Mouse (Mus musculus) A20 (cell line): ENCODE measurements around the gene Epha2.
A peak's percentile ranks its signal among the peaks of the same experiment; 100 is the strongest.

Source experiments
- DNase-seq: peaks from one replicate; pipeline ENCODE4 v3.0.0-alpha.2; 2011; ENCODE audit warnings: low read depth, low spot score

The Epha2 gene

DNA sequence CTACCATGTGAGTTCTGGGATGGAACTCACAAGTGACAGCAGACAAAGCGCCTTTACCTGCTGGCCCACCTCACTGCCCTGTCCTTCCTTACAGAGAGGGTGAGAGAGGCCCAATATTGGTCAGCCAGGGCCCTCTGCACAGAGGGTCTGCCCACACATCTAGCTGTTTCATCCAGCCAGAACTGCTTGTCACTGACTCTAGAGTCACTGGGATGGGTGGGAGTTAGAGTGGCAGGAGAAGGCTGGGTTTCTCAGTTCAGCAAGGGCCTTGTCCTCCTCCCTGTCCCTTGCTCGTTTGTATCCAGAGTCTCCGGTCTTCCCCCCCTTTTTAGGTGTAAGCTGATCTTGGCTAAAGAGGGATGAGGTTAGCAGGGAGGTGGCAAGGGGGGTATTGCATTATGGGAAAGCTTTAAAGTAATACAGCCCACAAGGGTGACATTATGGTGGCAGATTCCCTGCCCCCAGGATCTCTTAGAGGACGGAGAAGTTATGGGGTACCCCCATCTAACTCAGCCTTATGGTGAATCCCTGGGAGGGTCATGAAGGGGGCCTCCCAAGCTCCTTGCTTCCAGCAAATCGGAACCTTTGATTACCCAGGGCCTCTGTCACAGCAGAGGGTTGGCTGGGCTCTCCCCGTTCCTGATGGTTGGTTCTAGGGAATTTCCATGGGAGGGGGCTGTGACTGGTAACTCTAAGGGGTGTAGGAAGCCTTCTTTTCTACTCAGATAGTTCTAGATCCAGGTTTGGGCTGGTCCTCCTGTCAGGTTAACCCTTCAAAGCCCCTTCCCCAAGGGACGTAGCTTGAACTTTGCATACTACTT lies 2.6 kb downstream of the Epha2 start:
- no peak for DNase-seq

- DNase-seq, result no peak
These were observed 3.2 kb downstream of the Epha2 start for GRCm38 (mm10) chr4:141304223-141304611.

DNA sequence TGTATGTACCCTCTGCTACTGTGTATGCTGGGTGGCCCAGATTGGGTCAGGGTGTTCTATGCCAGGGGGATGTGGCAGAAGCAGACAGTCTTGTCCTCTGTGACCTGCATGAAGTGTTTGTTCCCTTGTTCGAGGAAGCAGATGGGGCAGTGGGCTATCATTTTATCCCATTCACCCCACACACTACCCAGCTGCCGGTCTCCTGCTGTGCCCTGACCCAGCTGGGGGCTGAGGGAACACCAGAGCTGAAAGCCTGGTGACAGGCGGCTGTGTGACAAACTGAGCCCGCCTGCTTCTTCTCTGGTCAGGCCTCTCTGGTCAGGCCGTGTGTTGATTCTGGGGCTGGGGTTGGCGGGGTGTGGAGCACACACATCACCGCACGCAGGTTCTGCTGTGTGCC lies 5.0 kb downstream of the Epha2 start:
- DNase-seq, result peak; percentile 18

DNA sequence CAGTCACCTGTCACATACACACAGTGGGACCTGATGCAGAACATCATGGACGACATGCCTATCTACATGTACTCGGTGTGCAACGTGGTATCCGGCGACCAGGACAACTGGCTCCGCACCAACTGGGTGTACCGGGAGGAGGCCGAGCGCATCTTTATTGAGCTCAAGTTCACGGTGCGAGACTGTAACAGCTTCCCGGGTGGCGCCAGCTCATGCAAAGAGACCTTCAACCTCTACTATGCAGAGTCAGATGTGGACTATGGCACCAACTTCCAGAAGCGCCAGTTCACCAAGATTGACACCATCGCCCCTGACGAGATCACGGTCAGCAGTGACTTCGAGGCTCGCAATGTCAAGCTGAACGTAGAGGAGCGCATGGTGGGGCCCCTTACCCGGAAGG lies 7.3 kb downstream of the Epha2 start:
- DNase-seq, result no peak

- no peak for DNase-seq
These were observed 8.1 kb downstream of the Epha2 start for GRCm38 (mm10) chr4:141308857-141309772.

GRCm38 (mm10) chr4:141309773-141310145 lies 8.7 kb downstream of the Epha2 start:
- no peak for DNase-seq

GRCm38 (mm10) chr4:141310191-141310606 lies 9.2 kb downstream of the Epha2 start:
- DNase-seq, result no peak

DNA sequence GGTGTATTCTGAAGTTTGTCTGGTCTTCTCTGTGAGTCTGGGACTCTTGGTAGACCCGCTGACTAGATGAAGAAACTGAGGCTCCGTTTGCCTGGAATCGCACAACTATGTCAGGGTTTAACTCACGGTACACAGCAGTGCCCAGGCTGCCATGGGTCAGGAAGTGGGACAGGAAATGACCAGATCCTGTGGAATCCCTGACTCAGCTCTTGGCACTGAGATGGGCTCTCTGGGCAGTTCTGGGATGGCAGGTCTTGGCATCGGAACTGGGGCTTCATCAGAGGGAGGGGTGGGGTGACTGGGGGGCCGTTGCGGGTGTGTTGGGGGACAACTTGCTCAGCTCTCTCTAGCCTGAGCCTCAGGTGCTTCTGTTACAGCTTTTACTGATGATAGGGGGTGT lies 10.0 kb downstream of the Epha2 start:
- DNase-seq, result no peak

GRCm38 (mm10) chr4:141311506-141311905 lies 10.5 kb downstream of the Epha2 start:
- no peak for DNase-seq

DNA sequence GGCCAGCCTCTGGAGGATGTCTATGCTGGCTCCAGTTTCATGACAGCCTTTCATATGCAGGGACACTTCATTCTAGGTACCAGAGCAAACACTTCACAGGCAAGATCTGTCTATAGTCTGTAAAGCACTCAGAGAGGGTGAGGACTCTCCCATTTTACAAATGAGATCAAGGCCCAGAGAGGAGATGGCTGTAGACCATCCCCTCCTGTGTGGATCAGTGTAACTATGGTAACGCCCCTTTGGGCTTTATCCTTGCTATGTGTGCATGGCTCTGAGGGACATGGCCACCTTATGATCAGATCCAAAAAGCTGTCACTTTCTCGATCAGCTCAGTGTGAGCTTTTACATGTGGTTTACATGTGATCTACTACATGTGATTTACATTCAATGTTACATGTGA lies 10.9 kb downstream of the Epha2 start:
- DNase-seq, result no peak

DNA sequence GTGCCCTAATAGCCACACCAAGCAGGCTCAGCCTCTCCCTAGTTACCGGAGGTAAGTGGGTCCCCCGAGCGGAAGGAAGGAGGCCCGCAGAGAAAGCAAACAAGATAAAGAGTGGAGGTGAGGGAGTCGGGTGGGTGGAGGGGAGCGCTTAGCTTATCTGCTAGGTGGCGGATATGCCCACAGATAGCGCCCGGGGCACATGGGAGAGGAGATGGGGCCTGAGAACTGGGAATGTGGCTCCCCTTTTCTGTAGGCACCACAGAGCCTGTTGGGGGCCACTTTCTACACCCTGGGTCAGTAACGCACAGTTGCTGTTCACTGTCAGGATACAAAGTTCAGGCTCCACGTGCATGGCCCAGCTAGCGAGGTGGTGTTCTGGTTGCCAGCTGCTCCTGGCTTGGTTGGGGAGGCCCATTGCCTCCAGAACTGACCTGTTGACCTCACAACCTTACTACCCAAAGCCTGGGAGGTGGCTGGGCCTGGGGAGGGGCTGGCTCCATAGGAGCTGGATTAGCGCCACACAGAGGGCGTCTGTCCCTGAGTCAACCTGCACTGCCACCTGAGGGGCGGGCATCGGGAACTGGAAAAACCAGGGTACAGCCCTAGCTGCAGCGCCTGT lies 11.6 kb downstream of the Epha2 start:
- DNase-seq, result no peak

- DNase-seq, result no peak
These were observed 12.4 kb downstream of the Epha2 start for GRCm38 (mm10) chr4:141313481-141313880.

DNA sequence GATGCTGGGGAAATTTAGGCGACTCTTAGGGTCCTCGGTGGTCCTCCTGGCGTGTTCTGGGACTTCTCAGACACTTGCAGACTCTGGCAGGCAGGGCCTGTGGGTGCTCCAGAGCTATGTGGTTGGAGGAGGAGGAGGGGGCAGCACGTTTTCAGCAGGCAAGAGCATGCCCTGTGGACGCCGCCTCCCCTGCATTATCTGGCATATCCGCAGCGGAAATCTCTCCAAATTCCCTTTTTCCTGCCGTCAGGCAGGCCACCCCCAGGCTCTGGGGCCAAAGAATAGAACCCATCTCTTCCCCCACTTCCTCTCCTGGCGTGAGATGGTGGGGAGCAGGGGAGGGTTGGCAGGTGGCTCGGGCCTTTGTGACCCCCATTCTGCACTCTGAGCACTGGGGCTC lies 12.9 kb downstream of the Epha2 start:
- DNase-seq, result no peak

GRCm38 (mm10) chr4:141314745-141315144 lies 13.7 kb downstream of the Epha2 start:
- DNase-seq, result no peak

- no peak for DNase-seq
These were observed 15.0 kb downstream of the Epha2 start for GRCm38 (mm10) chr4:141316023-141316422.

GRCm38 (mm10) chr4:141316498-141317180 lies 15.6 kb downstream of the Epha2 start:
- DNase-seq, result no peak

- no peak for DNase-seq
These were observed 16.9 kb downstream of the Epha2 start for GRCm38 (mm10) chr4:141317914-141318313.

DNA sequence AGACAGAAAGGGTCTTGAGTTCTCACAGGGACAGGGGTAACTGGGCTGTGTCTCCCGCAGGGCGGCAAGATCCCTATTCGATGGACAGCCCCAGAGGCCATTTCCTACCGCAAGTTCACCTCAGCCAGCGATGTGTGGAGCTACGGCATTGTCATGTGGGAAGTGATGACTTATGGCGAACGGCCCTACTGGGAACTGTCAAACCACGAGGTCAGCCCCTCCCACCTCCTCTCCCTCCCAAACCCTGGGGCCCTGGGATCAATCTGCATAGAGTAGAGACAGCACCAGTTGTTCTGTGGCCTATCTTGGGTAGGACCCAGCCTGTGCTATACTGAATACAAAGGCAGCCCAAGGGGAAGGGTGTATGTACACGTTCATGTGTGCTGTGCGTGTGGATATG lies 21.5 kb downstream of the Epha2 start:
- no peak for DNase-seq

DNA sequence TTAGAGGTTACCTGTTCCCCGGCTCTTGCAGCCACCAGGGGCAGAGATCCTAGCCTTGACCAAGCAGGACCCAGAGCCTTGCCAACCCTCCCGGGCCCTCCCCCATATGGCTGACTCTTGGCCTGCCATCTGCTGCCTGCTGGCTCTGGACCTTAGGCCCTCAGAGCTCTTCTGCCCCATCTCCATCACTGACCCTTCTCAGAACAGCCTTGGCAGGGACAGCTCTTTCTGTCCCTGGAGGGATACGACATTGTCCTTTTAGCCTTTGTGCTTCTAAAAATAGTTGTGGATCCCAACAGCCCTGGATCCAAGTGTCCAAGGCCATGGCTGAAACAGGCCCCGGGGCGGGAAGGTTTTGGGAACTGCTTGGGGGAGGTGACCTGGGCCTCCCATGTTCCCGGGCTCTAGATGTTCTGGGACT lies 23.7 kb downstream of the Epha2 start:
- no peak for DNase-seq

DNA sequence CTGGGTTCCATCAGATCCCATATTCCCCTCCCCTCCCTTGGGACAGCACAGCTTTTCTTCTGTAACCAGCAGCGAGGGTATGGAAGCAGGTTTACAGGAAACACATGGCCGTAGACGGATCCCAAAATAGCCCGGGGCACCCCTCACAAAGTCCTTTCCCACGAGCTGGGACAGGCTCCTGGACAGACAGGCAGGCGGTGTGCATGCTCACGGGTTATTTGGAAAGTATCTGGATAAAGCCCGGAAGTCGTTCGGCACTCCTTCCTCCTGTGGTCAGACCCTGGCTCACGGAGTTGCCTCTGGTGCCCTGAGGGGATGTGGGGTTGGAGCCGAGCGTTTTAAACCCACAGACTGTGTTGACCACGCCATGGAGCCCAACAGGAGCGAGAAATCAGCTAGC lies 24.6 kb downstream of the Epha2 start:
- no peak for DNase-seq

- no peak for DNase-seq
These were observed 26.0 kb downstream of the Epha2 start for GRCm38 (mm10) chr4:141327075-141327474.

GRCm38 (mm10) chr4:141328742-141329141 lies 27.7 kb downstream of the Epha2 start:
- no peak for DNase-seq
